Mouse (Mus musculus): ENCODE results near the gene Slc25a10.

DNA sequence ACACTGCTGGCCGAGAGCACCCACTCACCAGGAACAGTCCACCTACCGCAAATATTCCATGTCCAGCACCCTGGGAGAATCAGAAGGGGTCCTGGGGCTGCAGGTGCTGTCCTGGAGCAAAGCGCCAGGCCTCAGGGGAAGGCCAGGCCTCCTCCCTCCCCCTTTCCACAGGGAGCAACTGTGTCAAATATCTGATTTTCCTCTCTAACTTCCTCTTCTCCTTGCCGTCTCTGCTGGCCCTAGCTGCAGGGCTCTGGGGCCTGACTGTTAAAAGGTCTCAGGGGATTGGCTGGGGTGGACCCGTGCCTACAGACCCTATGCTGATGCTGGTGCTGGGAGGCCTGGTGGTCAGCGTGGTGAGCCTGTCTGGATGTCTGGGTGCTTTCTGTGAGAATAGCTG is 47.5 kb upstream of the Slc25a10 start:
- TF ChIP-seq CTCF (conservative IDR thresholded peaks at IDR 0.05; ENCODE audit: low read length) = no peak
- TF ChIP-seq POU5F1 (IDR thresholded peaks at IDR 0.05; ENCODE audit: borderline replicate concordance, low read length) = no peak
- TF ChIP-seq NANOG (IDR thresholded peaks at IDR 0.05; ENCODE audit: borderline replicate concordance, low read length) = no peak

Data from E14TG2a.4 (cell line).